Mouse (Mus musculus) macrophage (primary cell): ENCODE measurements around the gene Tacr1. TPM values are rescaled to one million over a fixed set of nuclear protein-coding genes. Genes with fewer than 3 reads are reported as not detected.

ENCODE experiments used
- H3K27ac ChIP-seq: fragments of 350-480 bp; formaldehyde crosslinking; 2 replicates; pipeline ENCODE4 v1.9.0; 2021
- H3K36me3 ChIP-seq: fragments of 350-480 bp; formaldehyde crosslinking; 2 replicates; pipeline ENCODE4 v1.9.0; 2021; ENCODE audit errors: inconsistent target
- H3K4me3 ChIP-seq: fragments of 350-480 bp; formaldehyde crosslinking; 2 replicates; pipeline ENCODE4 v1.9.0; 2021; ENCODE audit errors: inconsistent target
- H3K79me2 ChIP-seq: fragments of 350-480 bp; formaldehyde crosslinking; 2 replicates; pipeline ENCODE4 v1.9.0; 2021; ENCODE audit errors: inconsistent target
- WGBS: methylation state at CpG from one replicate; pipeline ENCODE4 v1.1.7; 2026; ENCODE audit warnings: inconsistent platforms; ENCODE audit not compliant: missing documents; 5-methylcytosine and 5-hydroxymethylcytosine counted together
- polyA plus RNA-seq: library from polyadenylated mRNA; stranded (reverse); fragments of 250-400 nt; gene quantifications from 3 replicates; pipeline ENCODE4 v1.2.4, GENCODE M21; 2018; ENCODE audit warnings: inconsistent platforms

The Tacr1 gene
- polyA plus RNA-seq, 1 experiment from 2014 or later, result not detected

DNA sequence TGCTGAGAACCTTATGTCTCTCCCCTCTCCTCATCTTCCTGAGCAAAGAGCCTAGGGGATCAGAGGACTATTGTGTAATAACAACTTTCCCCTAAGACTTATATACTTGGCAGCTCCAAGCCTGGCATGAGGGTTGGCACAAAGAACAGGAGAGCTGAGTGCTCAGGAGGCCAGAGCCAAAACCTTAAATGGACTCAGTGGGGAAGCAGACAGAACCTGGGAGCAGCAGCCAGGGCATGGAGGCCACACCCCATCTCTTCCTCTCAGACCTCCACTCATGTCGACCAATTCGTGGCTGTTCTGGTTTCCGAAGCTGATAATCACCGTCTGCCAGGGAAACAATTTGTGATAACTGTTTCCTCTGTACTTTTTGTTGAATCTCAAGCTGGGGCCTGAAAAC lies 61.0 kb downstream of the Tacr1 start:
- Histone ChIP-seq H3K36me3 (no peaks in the 10 kb centered on the region), H3K27ac (no peak overlapping the region), H3K4me3 (no peak overlapping the region), H3K79me2 (no peaks in the 10 kb centered on the region)
- 18% methylated on average over 4 of the region's 4 CpGs for WGBS

GRCm38 (mm10) chr6:82474477-82474876 lies 72.3 kb downstream of the Tacr1 start:
- Histone ChIP-seq H3K36me3 (no peaks in the 10 kb centered on the region), H3K79me2 (no peaks in the 10 kb centered on the region), H3K27ac (no peak overlapping the region), H3K4me3 (no peak overlapping the region)
- WGBS, result 73% methylated on average over 4 of the region's 6 CpGs

GRCm38 (mm10) chr6:82483842-82484241 lies 81.7 kb downstream of the Tacr1 start:
- Histone ChIP-seq H3K79me2 (no peaks in the 10 kb centered on the region), H3K4me3 (no peak overlapping the region), H3K27ac (no peak overlapping the region), H3K36me3 (no peaks in the 10 kb centered on the region)
- WGBS, result 100% methylated on average over 1 of the region's 1 CpGs

DNA sequence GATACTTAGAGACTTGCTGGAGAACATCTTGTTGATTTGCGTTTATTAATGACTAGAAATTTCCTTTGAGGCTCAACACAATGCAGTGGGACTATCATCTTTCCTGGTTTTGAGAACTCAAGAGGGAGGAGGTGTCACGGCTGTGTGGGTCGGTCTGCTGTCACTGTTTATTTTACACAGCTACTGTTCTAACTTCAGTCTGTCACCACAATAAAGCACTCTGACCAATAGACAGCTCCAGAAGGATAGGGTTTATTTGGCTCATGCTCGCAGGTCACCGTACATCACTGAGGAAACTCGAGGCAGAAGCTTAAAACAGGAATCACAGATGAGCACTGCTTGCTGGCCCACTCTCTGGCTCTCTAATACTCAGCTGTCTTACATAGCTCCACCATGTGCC lies 92.3 kb downstream of the Tacr1 start:
- no peak overlapping the region for H3K4me3 ChIP-seq
- 71% methylated on average over 6 of the region's 6 CpGs for WGBS
- H3K36me3 ChIP-seq, result no peaks in the 10 kb centered on the region
- H3K79me2 ChIP-seq, result no peaks in the 10 kb centered on the region
- H3K27ac ChIP-seq, result no peak overlapping the region

GRCm38 (mm10) chr6:82510843-82511416 lies 108.8 kb downstream of the Tacr1 start:
- Histone ChIP-seq H3K36me3 (no peaks in the 10 kb centered on the region), H3K27ac (no peak overlapping the region), H3K4me3 (no peak overlapping the region), H3K79me2 (no peaks in the 10 kb centered on the region)
- WGBS, result 83% methylated on average over 7 of the region's 7 CpGs

DNA sequence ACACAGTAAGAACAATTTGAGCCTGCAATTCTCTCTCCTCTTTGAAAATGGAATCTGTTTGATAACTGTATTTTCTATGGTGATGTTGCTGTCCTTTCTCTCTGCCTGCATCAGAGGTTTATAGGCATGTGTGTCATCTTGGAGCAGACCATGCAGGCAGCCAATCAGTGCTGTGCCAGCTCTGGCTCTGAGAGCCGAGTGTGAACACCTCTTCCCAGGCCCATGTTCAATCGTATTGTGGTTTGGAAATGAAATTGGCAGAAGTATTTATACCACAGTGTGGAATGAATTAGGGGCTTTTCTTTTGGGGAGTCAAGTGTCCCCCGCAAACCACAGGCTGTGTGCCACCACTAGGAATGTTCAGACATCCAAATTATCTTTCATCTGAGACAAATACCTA lies 117.5 kb downstream of the Tacr1 start:
- H3K36me3 ChIP-seq, result no peaks in the 10 kb centered on the region
- H3K27ac ChIP-seq, result no peak overlapping the region
- H3K4me3 ChIP-seq, result no peak overlapping the region
- WGBS, result 79% methylated on average over 3 of the region's 3 CpGs
- no peaks in the 10 kb centered on the region for H3K79me2 ChIP-seq

DNA sequence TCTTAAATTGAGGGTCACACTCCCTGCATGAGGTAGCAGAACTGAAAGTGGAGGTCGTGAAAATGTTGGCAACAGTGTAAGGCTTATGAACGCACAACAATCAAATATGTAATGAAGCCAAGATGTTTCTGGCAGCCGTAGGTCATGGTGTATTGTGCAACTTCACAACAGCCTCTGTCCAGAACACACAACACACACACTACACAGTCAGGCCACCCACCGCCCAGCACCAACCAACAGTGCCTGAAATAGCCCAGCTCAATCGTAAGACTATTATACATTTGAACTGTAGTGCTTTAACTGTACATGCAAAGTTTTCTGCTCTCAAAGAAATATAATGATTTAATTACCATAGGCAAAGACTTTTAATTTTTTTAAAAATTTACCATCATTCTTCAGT lies 120.4 kb downstream of the Tacr1 start:
- Histone ChIP-seq H3K27ac (no peak overlapping the region), H3K4me3 (no peak overlapping the region), H3K36me3 (no peaks in the 10 kb centered on the region), H3K79me2 (no peaks in the 10 kb centered on the region)
- 82% methylated on average over 5 of the region's 5 CpGs for WGBS

DNA sequence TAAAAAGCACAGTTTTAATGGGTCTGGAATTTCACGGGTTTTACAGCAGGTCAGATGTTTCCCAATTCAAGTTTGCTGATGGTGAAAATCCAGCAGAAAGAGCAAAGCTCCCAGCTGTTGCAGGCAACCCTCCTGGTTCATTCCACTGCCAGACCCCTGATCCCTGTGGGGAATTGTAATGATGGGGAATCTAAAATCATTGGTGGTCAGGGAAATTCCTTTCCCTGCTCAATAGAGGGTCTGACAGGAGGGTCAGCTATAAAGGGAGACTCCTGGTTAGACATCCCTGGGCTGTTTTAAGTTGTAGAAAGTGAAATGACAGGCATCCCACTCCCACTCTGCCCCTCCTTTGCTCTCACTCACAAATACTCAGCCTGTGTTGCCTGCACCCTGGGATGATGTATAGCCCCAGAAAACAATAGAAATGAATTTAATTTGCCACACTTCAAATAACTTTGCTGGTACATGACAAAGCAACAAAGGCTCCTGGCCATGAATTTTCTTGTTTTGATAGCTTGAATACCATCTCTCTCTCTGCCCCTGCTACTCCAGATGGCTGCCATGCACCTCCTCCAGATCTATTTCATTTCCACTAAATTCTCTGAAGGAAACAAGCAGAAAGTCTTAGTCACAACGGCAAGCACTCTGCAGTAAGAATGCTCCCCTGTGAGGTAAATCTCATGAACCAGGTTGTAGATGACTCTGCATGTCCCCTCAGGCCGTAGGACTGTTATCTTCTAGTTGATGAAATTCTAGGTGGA lies 123.2 kb downstream of the Tacr1 start:
- H3K36me3 ChIP-seq, result no peaks in the 10 kb centered on the region
- H3K79me2 ChIP-seq, result no peaks in the 10 kb centered on the region
- 65% methylated on average over 3 of the region's 3 CpGs for WGBS
- H3K27ac ChIP-seq, result no peak overlapping the region
- no peak overlapping the region for H3K4me3 ChIP-seq

DNA sequence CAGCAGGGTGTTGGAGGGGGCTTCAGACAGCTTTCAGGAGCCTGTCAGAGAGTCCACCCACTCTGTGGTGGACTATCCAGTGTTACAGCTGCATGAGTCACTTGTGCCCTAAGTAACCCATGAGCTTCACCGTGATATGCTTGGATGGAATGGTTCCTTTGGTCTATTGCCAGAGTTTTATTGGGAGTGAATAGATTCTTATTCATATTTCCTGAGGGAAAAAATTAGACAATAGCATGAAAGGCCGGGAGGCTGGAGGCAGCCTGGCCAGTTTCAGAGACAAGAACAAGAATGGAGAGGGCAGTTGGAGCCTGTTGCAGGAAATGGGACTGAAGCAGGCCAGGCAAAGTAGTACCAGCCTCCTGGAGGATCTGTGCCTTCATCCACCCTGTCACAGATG lies 126.5 kb downstream of the Tacr1 start:
- Histone ChIP-seq H3K36me3 (no peaks in the 10 kb centered on the region), H3K4me3 (no peak overlapping the region), H3K79me2 (no peaks in the 10 kb centered on the region), H3K27ac (no peak overlapping the region)
- 89% methylated on average over 2 of the region's 2 CpGs for WGBS

DNA sequence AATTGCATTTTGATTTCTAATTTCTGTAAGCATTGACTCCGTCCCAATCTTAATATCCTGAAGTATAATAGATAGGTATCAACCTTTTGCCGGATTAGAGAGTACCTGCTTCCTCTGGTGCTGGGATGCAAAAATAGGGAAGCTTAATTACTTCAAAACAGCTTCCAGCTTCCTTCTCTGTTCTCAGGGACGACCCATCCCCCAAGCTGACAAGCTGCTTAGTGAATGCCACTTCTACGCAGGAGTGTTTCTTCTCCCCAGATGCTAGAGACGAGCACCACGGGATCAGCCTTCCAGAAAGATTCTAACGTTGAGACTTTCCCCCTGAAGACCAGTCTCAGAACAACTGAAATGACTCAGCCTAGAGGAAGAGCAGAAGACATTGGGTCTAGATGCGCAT lies 134.5 kb downstream of the Tacr1 start:
- Histone ChIP-seq H3K36me3 (no peaks in the 10 kb centered on the region), H3K4me3 (no peak overlapping the region), H3K27ac (no peak overlapping the region), H3K79me2 (no peaks in the 10 kb centered on the region)
- WGBS, result 40% methylated on average over 8 of the region's 8 CpGs

DNA sequence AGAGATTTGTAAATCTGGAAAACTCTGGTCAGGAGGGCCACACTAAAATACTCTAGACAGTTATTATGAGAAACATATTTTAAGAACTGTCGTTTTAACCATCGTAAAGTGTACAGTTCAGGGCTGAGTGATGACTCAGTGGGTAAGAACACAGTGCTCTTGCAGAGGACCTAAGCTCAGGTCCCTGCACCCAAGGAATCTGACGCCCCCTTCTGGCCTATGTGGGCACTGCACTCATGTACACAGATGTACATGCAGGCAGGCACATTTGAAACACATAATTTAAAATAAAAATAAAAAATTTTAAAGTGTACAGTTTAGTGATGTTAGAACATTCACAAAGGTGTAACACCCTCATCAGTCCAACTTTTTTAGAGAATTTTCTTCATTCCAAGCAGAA lies 147.1 kb downstream of the Tacr1 start:
- Histone ChIP-seq H3K4me3 (no peak overlapping the region), H3K36me3 (no peaks in the 10 kb centered on the region), H3K27ac (no peak overlapping the region), H3K79me2 (no peaks in the 10 kb centered on the region)
- WGBS, result 64% methylated on average over 3 of the region's 3 CpGs

- H3K4me3 ChIP-seq, result no peak overlapping the region
- WGBS, result 80% methylated on average over 5 of the region's 5 CpGs
- no peak overlapping the region for H3K27ac ChIP-seq
- H3K36me3 ChIP-seq, result no peaks in the 10 kb centered on the region
- H3K79me2 ChIP-seq, result no peaks in the 10 kb centered on the region
Measured at GRCm38 (mm10) chr6:82575445-82575844, 173.3 kb downstream of the Tacr1 start.

DNA sequence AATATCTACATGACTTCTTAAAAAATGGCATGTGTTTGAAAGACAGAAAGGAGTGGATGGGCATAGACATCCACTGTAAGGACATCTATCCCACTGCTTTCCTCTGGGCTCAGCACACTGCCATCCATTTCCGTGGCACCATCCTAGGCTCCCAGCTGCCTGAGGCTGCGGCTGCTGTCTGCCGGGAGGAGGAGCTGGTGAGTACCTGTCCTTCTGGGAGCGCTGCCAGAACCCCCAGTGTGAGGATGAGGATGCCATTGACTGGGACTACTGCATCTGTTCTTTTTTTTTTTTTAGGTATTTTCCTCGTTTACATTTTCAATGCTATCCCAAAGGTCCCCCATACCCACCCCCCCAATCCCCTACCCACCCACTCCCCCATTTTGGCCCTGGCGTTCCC lies 183.3 kb downstream of the Tacr1 start:
- Histone ChIP-seq H3K36me3 (no peaks in the 10 kb centered on the region), H3K79me2 (no peaks in the 10 kb centered on the region), H3K27ac (no peak overlapping the region), H3K4me3 (no peak overlapping the region)
- WGBS, result 73% methylated on average over 4 of the region's 6 CpGs

DNA sequence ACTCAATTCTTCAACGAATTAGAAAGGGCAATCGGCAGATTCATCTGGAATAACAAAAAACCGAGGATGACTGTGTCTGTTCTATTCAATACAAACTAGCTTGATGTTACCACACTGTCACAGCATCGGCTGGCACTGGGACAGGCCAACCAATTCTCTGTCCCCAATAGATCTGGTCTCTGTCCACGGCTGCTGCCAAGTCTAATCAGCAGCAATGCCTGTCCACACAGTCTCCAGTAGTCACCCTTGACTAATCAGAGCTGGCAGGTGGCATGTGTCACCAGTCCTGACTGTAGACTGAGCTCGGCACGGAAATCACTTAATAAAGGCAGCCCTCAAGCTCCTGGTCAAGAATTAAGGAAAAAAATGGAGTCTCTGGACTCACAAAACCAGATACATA lies 187.3 kb downstream of the Tacr1 start:
- Histone ChIP-seq H3K27ac (no peak overlapping the region), H3K4me3 (no peak overlapping the region), H3K79me2 (no peaks in the 10 kb centered on the region), H3K36me3 (no peaks in the 10 kb centered on the region)
- WGBS, result 90% methylated on average over 7 of the region's 7 CpGs

DNA sequence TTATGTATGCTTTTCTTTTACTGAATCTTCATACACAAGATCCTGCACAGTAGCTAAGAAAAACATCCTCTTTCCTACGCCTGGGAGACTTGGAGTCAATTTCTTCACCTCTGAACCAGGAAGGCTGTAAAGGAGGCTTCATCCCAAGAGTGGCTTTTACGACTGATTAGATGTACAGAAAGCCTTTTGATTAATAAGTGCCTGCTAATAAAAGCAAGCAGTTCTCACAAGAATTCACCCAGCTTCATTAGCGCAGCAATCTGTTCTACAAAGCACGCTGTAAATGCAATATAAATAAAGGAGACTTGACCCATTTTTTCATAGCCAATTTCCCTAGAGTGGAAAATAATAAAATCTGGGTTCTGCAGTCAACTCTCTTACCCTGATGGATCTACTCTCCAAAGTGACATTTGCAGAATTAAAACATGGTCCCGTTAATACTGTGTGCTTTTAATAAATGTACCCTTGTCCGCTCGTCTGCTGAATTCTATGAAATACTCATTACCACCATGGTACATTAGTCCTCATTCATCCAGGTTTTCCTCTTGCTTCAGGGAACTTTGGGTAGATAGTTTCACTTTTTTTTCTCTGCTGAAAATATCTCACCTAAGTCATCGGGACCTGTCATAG lies 193.4 kb downstream of the Tacr1 start:
- H3K4me3 ChIP-seq, result no peak overlapping the region
- H3K36me3 ChIP-seq, result no peaks in the 10 kb centered on the region
- H3K27ac ChIP-seq, result no peak overlapping the region
- H3K79me2 ChIP-seq, result no peaks in the 10 kb centered on the region
- 92% methylated on average over 8 of the region's 8 CpGs for WGBS
